Mouse (Mus musculus): ENCODE results near the gene 9230112D13Rik.
A peak's percentile ranks its signal among the peaks of the same experiment; 100 is the strongest.

9230112D13Rik gene

DNA sequence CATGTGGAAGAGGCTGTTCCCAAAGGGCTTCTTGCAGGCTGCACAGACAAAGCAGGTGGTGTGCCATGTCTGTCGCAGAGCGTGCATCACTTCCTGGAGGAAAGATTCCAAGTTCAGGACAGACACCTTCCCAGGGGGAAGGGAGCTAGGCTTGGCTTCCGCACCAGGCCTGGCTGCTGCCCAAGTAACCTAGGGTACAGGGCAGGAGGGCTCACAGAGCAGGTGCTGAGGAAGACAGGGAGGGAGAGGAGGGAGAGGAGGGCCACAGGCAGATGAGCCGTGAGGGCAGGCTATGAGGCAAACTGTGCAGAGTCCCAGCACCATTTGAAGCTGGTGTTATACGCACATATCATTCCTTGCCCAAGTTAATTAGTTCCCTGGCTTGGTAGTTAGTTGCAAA is 19.3 kb upstream of the 9230112D13Rik start:
- no peak for DNase-seq (ENCODE audit: low spot score)

DNA sequence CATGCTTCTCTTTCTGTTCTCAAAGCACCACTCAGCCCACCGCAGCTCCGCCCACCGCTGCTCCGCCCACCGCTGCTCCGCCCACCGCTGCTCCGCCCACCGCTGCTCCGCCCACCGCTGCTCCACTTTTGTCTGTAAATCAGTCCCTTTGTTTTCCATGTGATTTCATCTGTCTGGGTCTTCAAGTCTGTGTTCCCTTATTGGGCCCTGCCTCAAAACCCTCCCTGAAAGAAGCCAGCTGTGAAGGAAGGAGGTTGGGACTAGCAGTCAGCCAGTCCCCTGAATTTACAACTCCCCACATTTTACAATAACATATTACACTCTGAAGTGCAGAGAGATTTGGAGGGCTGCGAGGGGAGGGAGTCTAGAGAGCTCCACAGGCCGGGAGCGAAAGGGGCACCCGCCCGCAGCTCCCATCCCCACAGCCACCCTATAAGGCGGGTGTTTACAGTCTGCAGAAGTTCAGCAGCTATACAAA is 18.1 kb upstream of the 9230112D13Rik start:
- peak; percentile 63 for DNase-seq (ENCODE audit: low spot score)

DNA sequence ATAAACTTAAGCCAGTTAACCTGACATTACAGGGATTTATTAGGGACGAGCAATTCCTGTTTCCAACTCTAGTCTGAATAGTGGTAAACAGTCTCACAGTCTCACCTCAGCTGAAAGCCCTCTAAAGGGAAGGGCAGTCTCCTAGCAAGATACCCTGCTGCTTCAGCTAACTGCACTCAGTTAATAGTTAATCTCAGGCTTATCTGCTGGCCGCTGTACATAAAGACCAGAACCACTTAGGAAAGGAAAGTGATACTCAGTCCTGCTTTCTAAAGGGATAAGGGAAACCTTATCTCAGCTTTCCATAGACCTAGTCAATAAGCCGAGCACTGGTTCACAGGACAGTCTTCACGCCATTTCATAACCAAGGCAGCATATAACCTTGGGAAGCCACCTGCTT is 13.3 kb upstream of the 9230112D13Rik start:
- no peak for DNase-seq (ENCODE audit: low spot score)

DNA sequence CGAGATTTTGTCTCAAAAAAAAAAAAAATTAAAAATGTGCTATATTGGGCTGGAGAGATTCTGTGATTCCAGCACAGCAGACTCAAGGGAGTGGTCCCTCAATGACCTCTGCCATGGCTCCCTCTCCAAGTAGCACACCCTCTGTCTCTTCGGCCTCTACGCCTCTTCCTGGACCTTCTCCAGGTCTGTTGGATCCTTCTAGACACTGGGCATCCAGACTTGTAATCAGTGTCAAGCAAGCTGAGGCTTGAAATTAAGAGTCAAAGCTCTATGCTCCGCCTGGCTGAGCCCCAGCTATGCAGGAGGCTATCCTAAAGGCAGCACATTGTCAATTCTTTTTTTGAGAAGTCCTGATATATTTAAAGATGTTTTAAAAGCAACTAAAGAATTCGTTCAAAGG is 10.9 kb upstream of the 9230112D13Rik start:
- no peak for DNase-seq (ENCODE audit: low spot score)

DNA sequence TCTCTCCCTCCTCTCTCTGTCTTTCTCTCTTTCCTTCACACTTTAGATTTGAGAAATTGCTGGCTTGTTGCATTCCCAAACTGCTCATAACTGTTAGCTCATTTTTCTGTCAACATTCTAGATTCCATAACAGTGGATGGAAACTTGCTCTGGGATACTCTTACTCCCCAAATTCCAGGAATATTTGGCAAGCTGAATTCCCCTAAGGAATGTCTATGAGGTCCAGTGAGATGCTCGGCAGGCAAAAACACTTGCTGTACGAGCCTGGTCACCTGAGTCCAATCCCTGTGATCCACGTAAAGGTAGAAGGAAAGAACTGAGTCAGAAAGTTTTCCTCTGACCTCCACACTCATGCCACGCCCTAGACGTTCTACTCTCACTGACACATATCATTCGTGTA is 9.9 kb upstream of the 9230112D13Rik start:
- DNase-seq (ENCODE audit: low spot score): no peak

DNA sequence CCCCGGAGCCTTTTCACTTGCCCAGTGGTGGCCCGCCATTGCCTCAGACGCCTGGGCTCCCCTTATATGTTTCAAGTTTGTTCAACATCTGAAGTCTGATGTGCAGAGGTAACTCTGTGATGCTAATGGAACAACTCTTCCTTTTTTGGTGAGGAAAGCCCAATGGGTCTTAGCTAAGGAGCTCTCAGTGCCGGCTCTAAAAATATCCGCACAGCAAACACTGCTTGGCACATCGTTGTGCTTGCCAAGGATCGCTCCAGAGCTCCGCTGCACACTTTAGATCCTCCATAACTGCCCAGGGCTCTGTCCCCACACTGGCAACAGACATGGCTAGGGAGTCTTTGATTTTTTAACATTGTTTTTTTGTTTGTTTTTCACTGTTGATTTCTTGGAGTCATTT is 6.2 kb upstream of the 9230112D13Rik start:
- DNase-seq (ENCODE audit: low spot score): no peak

DNA sequence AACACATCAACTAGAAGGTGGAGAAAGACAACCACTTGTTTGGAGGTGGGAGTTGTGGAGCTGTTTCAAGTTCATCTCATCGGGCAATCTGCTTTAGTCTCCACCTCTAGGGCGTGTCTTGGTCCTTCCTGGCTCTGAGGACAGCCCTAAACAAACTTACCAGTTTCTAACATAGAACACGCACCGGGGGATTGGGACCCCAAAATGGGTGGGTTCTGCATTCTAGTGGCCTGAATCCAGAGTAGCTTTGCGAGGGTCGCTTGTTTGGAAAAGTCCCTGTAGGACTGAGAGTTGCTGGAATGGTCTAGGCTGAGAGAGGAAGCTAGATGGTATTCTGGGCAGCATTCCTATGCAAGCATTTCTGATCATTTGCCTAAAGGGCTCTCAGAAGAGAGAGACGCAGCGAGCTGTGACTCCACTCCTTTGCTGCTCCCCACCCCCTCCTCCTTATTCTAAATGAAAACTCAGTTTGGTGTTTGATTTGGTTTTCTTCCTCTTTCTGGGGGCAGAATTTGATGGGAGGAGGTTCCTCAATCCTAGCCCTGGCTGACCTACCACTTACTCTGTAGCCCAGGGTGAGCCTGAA is 4.5 kb downstream of the 9230112D13Rik start:
- DNase-seq (ENCODE audit: low spot score): no peak

DNA sequence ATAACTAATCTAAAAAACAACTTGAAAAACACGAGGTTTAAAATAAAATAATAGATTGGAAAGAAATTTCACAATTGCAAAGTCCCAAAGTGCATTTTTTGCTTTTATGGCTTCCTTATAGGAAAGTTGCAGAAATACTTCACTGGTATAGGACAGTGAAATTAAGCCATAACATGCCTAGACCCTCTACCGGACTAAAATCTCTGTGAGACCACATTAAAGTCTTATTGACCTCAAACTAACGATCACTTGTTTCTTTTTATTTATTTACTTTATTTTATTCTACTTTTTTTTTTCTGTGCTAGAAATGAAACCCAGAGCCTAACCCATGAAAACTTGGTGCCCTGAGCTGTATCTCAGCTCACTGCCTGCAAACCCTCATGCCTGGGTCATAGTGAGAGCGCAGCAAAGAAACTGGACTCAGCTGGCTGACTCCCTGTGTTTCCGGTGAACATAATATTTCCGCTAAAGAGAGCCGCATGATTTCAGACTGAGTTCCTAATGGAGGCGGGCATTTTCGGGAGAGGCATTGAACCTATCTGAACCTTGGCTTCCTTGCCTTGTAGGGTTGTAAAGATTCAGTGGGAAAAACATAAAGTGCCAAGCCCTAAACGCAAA is 5.5 kb downstream of the 9230112D13Rik start:
- DNase-seq (ENCODE audit: low spot score): no peak

DNA sequence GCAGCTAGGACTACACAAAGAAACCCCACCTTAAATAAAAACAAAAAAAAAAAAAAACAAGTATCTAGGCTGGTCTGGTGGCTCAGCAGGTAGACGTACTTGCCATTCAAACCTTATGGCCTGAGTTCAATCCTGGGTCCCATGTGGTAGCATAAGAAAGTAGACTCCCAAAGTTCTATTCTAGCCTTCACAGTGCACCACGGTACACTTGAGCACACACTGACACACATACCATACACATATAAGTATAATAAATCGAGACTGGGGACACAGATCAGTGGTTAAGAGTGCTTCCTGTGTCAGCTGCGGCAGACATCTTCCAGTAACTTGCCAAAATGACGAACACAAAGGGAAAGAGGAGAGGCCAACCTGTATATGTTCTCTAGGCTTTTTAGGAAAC is 6.7 kb downstream of the 9230112D13Rik start:
- no peak for DNase-seq (ENCODE audit: low spot score)

DNA sequence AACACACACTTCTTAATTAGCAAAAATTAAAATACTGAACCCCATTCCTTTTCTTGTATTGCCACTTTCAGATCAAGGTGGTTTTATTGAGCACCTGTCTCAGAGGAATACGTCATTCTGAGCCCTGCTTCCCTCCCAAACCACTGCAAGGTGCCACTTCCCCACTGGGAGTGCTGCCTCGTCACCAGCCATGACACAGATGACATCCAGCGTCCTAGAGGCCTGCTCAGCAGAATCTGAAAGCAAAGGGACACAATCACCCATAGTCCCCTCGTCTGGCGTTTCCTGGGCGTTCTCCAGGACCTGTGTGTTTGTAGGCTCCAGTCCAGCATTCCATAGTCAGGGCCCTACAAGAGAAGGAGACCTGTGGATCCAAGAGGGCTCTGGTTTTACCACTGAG is 8.5 kb downstream of the 9230112D13Rik start:
- no peak for DNase-seq (ENCODE audit: low spot score)

DNA sequence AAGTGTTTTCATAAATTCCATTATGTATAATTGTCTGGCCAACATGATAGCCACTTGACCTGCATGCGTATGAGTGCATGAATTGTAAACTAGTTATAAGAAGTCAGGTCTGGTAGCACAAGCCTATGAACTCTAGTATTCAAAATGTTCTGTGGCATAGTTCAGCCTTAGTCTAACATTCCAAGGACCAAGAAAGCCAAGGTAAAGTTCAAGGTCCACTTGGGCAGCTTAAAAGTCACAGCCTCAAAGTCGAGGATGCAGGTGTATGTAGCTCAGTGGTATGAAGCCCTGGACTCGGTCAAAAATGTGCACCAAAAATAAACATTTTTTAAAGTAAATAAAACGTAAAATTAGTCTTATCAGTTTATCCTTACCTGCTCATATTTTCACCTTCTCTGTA is 10.0 kb downstream of the 9230112D13Rik start:
- no peak for DNase-seq (ENCODE audit: low spot score)

DNA sequence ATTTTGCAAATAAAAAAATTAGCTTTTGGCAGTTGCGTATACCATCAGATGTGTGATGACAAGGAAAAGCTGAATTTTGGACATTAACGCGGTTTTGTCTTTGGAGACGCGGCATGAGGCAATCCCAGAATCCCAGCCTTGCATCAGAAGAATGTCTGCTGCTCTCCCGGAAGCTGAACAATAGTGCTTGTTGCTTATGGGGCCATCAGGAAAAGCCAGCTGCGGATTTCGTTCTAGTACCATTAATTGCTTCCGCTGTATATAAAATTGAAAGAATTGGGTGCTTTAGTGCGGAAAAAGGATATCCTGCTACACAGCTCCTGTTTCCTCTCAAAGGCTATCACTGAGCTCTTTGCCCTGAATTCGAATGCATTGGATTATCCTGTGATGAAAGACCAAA is 10.7 kb downstream of the 9230112D13Rik start:
- DNase-seq (ENCODE audit: low spot score): no peak

DNA sequence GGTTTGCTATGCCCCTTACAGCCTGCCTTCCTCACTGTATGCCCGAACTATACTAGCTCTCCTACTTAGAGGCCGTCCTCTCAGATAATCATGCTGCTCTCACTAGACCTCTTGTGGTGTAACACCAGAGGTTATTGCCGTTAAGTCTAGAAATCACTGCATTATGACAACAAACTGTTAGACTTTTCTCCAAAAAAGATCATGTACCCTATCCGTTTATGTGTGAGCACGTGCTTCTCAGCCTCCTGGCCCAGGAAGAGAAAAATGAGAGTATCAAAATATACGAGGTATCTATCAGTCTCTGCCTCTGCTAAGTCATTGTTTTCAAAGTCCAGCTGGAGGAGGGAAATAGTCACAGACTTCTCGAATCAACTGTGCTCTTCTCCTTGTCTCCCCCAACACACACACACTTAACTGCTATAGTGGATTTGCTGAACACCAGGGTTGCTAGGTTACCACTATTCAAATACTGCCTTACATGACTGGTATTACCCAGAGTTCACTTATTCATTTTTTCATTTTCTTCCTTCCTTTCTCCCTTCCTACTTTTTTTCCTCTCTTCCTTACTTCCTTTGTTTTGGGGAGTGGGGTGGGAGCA is 13.7 kb downstream of the 9230112D13Rik start:
- DNase-seq (ENCODE audit: low spot score): no peak

DNA sequence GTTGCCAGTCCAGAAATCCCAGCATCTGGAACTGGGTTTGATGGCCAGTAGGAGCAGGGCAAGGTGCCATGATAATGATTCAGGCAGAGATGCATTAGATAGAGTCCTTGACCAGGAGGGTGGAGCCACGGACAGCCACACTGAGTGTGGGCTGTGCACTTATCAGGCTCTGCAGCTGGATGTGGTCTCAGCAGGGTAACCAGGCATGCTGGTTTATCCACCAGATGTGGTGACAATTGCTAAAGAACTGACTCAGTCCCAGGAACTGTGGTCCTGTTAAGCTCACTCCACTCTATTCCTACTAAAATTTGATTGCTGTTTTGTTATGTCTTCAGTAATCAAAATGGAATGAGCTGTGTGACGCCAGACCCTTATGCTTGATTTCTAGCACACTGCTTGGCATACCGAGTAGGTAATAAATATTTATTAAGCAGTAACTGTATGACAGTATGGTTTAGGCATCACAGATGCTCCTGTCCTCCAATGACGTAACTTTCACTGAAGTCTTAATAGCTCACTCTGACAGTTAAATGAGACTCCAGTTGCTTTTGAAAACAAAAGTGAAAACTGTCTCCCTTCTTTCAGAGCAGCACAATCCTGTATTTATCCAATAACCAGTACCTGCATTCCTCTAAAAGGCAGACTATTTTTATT is 14.3 kb downstream of the 9230112D13Rik start:
- no peak for DNase-seq (ENCODE audit: low spot score)

DNA sequence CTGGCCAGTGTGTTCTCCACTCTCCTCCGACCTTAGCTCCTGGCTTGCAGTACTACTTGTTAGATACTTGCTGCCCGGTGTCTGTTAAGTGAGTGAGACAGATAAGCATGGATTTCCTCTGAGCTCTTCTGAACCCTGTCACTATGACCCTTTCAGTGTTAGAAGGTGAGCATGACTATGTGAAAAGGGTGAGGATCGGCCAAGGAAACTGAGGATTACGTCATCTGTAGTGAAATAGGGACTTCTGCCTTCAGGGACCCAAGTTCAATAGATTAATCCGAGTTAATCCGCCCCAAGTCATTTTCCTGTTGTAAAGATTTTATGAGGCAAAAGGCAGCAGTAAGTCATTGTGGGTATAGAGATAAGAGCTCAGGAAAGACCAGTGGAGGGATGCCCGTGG is 17.3 kb downstream of the 9230112D13Rik start:
- DNase-seq (ENCODE audit: low spot score): no peak

DNA sequence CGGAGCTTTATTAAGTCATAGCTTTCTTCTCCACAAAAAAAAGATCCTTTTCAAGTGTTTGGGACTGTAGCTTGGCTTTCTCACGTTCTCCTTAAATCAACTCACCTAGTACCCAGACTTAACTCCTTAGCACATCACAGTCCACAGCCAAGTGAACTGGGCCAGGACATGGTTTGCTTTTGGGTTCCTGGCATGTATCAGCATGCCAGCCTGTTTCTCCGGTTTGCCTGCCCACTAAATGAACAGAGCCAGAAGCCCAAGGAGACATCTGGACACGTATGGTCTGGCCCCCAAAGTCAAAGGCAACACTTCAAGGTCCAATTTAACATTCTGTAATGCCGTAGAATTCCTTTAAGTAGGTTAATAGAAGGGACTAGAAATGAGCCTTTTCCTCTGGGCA is 18.2 kb downstream of the 9230112D13Rik start:
- DNase-seq (ENCODE audit: low spot score): no peak

DNA sequence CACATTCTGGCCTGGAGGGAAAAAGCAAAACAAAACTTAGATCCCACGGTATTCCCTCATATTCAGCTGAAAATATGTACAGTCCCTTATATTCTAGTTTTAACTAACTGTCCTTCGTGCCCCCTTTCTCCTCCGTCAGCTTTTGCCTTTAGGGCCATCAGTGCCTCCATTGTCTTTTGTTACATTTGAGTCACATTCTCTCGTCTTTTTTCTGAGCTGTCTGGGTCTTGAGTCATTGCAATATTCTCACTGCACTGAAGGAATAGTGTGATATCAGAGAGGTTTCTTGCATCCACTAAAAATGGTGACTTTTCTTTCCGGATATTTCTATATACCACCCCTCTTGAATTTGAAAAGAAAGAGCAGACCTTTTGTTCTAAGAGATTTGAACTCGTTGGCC is 18.8 kb downstream of the 9230112D13Rik start:
- no peak for DNase-seq (ENCODE audit: low spot score)

DNA sequence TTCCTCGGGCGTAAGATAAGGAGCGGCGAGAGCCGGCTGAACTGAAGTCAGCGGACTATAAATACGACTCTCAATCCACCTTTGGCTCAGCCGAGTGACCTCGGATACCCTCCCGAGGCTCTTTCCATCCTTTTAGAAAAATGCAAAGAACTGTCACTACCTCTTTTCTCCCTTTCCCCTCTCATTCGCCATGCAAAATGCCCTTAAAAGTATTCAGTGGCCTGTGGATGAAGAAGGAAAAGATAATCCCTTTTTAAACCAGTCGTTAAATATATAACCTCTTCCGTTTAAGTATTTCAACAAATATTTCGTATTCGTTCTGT is 19.3 kb downstream of the 9230112D13Rik start, which contains the start of gene Bmpr1a:
Gene Bmpr1a (minus strand): TSS at position 17 of the 323 bp plus-strand sequence.
- DNase-seq (ENCODE audit: low spot score): no peak

DNA sequence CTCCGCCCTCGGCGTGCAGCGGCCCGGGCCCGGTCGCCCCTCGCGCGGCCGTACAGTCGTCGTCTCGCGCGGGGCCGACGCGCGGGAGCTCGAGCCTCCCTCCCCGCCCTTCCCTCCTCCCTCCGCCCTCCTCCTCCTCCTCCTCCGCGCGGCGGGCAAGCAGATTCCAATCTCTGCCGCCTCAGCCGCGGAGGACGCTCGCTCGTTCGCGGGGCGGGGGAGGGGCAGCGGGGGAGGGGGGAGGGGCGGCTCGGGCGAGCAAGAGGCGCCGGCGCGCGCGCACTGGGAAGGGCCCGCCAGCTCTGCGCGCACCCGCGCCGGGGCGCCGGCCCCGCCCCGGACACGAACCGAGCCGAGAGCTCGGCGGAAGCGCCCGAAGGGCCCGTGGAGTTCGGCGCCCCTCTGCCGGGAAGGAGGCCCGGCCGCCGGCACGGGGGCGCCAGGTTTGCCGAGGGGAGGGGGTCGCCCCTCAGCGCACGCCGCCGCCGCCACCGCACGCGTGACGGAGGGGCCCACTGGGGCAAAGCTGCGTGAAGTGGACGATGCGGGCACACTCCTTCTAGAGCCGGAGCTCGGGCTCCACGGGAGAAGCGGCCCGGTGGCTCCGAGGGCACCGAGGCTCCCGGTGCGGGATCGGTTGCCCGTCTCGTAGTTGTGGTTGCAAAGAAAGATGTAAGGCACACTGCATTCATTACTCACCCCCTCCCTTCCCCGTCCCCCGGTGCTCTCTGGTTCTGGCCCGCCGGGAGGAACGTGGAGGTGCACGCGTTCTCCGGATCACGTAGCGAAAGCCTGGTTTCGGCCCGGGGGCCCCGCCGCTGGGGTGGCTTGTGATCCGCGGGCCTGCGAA is 19.9 kb downstream of the 9230112D13Rik start:
- DNase-seq (ENCODE audit: low spot score): peak; percentile 94

DNA sequence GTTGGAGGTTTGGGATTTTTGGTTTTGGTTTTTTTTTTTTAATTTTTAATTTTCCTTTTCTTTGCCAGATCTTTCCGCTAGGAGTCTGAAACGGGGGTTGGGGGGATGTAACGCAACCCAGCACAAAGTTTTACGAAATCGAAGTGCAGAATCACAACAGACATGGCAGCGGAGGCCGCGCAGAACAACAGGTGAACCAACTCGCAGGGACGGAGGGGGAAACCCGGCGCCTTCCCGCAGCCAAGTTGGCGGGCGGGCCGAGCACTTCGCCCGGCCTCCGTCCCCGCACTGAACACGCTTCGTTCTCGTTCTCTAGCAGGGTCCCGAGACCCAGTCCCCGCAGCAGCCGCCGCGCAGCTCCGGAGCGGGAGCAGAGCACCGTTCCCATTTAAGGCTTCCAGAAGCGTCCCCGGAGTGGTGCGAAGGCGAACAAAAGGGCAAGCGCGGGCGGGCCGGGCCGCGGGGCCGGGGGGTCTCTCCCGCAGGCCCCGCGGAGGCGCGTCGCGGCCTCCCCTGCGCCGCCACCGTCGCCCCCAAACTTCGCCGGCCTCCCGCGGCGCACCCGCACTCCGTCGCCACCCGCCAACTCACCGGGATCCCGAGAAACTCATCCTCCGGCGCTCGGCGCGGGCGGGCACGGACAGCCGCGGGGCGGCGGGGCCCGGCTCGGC is 20.7 kb downstream of the 9230112D13Rik start:
- DNase-seq (ENCODE audit: low spot score): peak; percentile 56

DNA sequence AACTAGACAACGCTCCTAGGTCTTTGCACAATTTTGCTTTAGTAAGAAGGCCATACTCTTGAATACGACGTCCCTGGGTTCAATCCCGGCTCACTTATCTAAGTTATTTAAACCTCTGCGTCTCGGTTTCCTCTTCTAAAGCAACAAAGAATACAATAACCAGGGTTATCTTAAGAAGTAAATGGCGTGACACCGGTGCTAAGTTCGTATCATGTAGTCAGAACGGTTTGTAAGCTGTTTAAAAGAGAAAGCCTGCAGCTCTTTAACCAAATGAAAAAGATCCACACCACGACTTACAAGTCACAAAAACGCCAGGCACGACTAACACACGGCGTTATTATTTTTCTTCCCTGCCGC is 21.2 kb downstream of the 9230112D13Rik start:
- no peak for DNase-seq (ENCODE audit: low spot score)

DNA sequence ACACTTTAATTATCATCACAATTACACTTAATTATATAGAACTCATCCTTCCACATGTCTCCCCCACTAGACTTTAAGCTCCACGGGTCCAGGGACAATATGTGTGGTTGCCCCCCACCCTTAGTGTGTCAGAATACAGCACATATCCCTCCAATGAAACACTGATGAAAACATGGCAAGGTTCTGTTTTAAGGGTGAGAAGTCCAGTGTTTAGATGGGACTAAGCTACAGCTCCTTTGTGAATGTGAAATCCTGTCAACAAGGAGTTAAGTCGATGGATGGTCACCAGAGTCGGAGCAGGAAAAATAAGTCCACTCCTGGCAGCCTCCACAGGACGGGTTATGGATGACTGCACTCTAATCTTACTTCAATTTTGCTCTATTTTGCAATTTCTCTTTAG is 22.3 kb downstream of the 9230112D13Rik start:
- no peak for DNase-seq (ENCODE audit: low spot score)

All from ovary, postnatal 36 days (tissue).